Mouse (Mus musculus) ES-Bruce4 (cell line): Measurements from ENCODE around the gene Cemip2. TPM values are rescaled to one million over a fixed set of nuclear protein-coding genes. Genes with fewer than 3 reads are reported as not detected.

Experiments
- H3K27ac ChIP-seq: 2 replicates; pipeline ENCODE4 v1.5.1; 2012; ENCODE audit warnings: low read length, inconsistent platforms; ENCODE audit not compliant: insufficient read depth
- H3K27me3 ChIP-seq: 2 replicates; pipeline ENCODE4 v1.6.1; 2012; ENCODE audit warnings: mild to moderate bottlenecking, low read length, inconsistent platforms; ENCODE audit not compliant: control insufficient read depth, poor library complexity, insufficient read depth, severe bottlenecking
- H3K36me3 ChIP-seq: 2 replicates; pipeline ENCODE4 v1.6.1; 2012; ENCODE audit warnings: inconsistent platforms, mild to moderate bottlenecking, low read length, moderate library complexity; ENCODE audit not compliant: control insufficient read depth, poor library complexity, insufficient read depth, severe bottlenecking
- H3K4me1 ChIP-seq: one replicate; pipeline ENCODE4 v1.8.1; 2011; ENCODE audit warnings: low read length; ENCODE audit not compliant: control insufficient read depth, insufficient read depth
- H3K4me3 ChIP-seq: 2 replicates; pipeline ENCODE4 v1.5.1; 2011; ENCODE audit warnings: low read depth, mild to moderate bottlenecking, low read length
- H3K9ac ChIP-seq: 2 replicates; pipeline ENCODE4 v1.6.1; 2012; ENCODE audit warnings: low read depth, mild to moderate bottlenecking, inconsistent platforms; ENCODE audit not compliant: poor library complexity, severe bottlenecking
- H3K9me3 ChIP-seq: replicated peaks from 2 replicates; pipeline ENCODE4 v1.6.1; 2012; ENCODE audit warnings: mild to moderate bottlenecking, low read length, inconsistent platforms; ENCODE audit not compliant: control insufficient read depth, poor library complexity, insufficient read depth, severe bottlenecking
- CTCF ChIP-seq: IDR thresholded peaks from one replicate; pipeline ENCODE4 v1.8.1; 2011; ENCODE audit warnings: low read depth, low read length
- EP300 ChIP-seq: IDR thresholded peaks from 2 replicates; pipeline ENCODE4 v1.6.1; 2011; ENCODE audit warnings: low read depth, low read length; ENCODE audit not compliant: insufficient read depth
- POLR2A ChIP-seq: IDR thresholded peaks from one replicate; pipeline ENCODE4 v1.8.1; 2011; ENCODE audit warnings: low read length; ENCODE audit not compliant: insufficient read depth
- polyA plus RNA-seq: library from polyadenylated mRNA; stranded (reverse); fragments of >200 nt; gene quantifications from 2 replicates; pipeline ENCODE4 v1.2.4, GENCODE M21; 2011; ENCODE audit warnings: low read depth; ENCODE audit not compliant: missing spikeins, insufficient read depth, insufficient read length

The Cemip2 gene
- polyA plus RNA-seq, 1 experiment, result 43.1 TPM

DNA sequence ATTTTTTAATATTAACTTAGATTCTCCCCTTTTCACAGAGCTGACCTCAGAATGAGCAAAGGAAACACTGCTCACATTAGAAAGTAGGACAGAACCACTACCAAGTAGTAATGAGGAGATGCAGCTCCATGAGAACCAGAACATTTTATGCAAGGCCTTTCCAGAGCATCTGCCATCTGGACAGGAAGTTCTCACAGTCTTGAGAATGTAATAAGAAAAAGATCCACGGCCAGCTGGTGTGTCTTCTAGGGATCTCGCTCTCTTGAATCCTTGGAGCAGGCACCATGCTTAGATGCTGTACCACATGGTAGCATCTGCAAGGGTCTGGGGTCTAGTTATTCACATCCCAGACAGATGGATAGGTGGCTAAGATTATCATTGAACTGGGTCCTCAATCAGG is 90.3 kb downstream of the Cemip2 start:
- no peaks in the 10 kb centered on the region for H3K36me3 ChIP-seq
- no peaks in the 10 kb centered on the region for H3K9me3 ChIP-seq
- TF ChIP-seq POLR2A (no peak), EP300 (no peak), CTCF (no peak)
- no peak overlapping the region for H3K27ac ChIP-seq
- no peak overlapping the region for H3K9ac ChIP-seq
- no peaks in the 10 kb centered on the region for H3K4me1 ChIP-seq
- no peaks in the 10 kb centered on the region for H3K27me3 ChIP-seq
- no peak overlapping the region for H3K4me3 ChIP-seq

DNA sequence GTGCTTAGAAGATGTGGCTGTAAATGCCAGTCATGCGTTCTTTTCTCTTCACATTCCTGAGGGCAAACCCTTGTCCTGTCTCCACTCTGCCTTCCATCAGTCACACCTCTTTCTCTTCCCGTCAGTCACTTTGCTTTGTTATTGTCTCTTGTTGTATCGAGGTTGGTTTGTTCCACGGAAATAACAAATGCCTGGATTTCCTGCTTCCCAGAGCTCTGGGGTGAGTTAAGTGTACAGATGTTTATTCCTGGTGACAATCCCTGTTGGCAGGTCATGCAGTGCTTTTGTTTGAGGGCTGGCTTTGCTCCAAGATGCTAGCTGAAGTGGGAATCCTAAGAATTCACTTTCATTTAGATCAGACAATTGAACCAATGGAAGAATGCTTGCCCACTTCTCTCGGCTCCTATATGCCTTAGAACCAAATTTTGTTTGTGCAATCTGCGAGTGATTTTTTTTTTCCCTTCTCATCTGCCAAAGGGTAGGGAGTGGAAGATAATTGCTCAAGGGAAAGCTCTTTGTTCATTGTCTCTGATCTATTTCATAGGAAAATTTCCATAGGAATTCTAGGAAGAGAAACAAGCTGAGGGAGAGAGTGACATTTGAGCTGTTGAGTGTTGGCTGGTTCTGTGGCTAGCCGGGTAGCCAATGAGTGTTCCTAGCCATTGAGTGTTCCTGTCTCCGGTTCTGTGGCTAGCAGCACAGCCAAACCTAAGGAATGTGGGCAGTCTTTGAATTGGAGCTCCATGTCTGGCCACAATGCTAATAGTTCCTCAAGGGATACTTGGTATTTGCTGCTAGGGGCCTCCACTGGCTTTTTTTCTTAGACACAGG is 104.2 kb downstream of the Cemip2 start:
- Histone ChIP-seq H3K9me3 (no peaks in the 10 kb centered on the region), H3K27ac (peak overlapping the region; percentile 82), H3K36me3 (no peaks in the 10 kb centered on the region), H3K9ac (no peak overlapping the region), H3K4me1 (peaks cover 4% of the 10 kb centered on the region), H3K4me3 (no peak overlapping the region), H3K27me3 (no peaks in the 10 kb centered on the region)
- TF ChIP-seq EP300 (no peak), CTCF (no peak), POLR2A (no peak)

DNA sequence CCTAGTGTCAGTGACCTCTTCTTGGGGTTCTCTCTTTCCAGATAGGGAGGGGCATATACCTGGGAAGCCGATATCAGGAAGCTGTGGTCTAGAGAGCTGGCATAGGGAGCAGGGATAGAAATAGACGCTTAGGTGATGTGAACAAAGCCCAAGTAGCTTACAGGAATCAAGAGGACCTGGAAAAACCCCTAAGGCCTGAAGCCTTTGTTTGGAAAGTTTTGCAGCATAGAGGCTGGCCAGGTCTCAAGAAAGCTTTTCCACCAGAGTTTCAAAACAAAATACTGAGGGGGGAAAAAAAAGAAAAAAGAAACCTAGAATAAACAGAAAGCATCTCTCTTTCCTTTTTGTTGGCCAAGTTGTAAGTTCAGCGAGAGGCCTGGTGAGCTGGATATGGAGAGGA is 104.9 kb downstream of the Cemip2 start:
- H3K9ac ChIP-seq, result no peak overlapping the region
- no peak overlapping the region for H3K4me3 ChIP-seq
- no peak for TF ChIP-seq POLR2A
- no peak for TF ChIP-seq EP300
- no peak for TF ChIP-seq CTCF
- H3K36me3 ChIP-seq, result no peaks in the 10 kb centered on the region
- no peaks in the 10 kb centered on the region for H3K27me3 ChIP-seq
- H3K9me3 ChIP-seq, result no peaks in the 10 kb centered on the region
- peaks cover 4% of the 10 kb centered on the region for H3K4me1 ChIP-seq
- peak overlapping the region; percentile 66 for H3K27ac ChIP-seq

DNA sequence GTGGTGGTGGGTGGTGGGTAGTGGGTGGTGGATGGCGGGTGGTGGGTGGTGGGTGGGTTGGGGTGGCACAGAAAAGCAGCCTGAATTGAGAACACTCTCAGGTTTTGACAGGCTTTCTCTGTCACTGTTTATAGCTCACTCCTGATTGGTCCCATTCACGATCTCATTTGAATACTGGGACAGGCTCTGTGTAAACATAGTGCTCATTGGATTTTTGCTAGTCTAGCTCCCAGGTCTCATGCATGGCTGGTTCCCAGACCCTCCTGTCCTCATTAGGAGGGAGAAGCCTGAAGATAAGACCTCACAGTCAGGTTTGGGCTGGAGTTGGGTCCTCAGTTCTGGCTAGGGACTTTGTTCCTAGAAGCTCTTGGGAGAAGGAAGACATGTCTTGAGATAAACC is 105.8 kb downstream of the Cemip2 start:
- no peaks in the 10 kb centered on the region for H3K27me3 ChIP-seq
- no peak overlapping the region for H3K9ac ChIP-seq
- no peaks in the 10 kb centered on the region for H3K36me3 ChIP-seq
- TF ChIP-seq POLR2A (no peak), EP300 (no peak), CTCF (no peak)
- no peak overlapping the region for H3K4me3 ChIP-seq
- no peak overlapping the region for H3K27ac ChIP-seq
- peaks cover 4% of the 10 kb centered on the region for H3K4me1 ChIP-seq
- H3K9me3 ChIP-seq, result no peaks in the 10 kb centered on the region

DNA sequence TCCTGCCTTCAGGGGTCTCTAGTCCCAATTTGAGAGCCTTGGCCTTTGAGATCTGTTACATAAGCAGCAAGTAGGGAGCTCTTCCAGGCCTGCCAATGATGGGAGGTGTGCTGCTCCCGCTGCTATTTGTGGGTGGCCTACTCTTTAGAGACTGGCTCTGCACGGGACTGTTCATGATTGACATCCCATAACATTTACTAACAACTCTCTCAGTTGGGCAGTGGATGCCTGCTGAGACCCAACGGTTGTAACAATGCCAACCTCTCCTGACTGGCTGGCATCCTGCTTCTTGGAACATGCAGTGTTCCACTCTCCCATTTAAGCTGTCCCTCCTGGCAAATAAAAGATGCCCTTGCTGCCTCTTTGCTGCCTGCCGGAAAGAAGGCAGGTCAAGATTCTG is 106.2 kb downstream of the Cemip2 start:
- no peak for TF ChIP-seq POLR2A
- TF ChIP-seq EP300, result no peak
- no peak for TF ChIP-seq CTCF
- no peak overlapping the region for H3K4me3 ChIP-seq

DNA sequence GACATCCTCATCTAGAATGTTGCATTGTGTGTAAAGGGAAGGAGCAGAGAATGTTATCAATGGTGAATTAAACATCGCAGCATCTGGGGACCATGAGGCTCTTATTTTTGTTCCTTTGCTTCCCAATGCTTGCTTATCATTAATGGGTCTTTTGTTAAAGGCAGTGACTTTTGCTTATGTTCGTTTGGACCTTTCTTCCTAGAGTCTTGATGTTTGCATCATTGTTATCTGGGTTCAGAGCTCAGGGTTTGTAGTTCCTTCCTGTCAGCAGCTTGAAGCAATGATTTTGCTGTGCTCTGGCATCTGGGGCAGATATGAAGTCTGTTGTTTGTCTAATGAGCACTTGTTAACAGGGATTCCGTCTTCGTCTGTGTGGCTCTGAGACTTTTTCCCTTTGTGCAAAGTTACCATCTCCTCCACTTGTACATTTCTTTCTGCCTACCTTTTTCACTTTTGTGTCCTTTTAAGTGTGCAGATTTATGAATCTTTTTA is 108.1 kb downstream of the Cemip2 start:
- H3K27ac ChIP-seq, result no peak overlapping the region
- no peaks in the 10 kb centered on the region for H3K27me3 ChIP-seq
- H3K4me3 ChIP-seq, result no peak overlapping the region
- H3K4me1 ChIP-seq, result peaks cover 4% of the 10 kb centered on the region
- no peak overlapping the region for H3K9ac ChIP-seq
- TF ChIP-seq CTCF, result no peak
- H3K36me3 ChIP-seq, result no peaks in the 10 kb centered on the region
- H3K9me3 ChIP-seq, result no peaks in the 10 kb centered on the region

More for the DNA sequence above, 106.2 kb downstream of the Cemip2 start:
- Histone ChIP-seq H3K27ac (no peak overlapping the region), H3K9ac (no peak overlapping the region), H3K36me3 (no peaks in the 10 kb centered on the region), H3K27me3 (no peaks in the 10 kb centered on the region), H3K4me1 (peaks cover 4% of the 10 kb centered on the region), H3K9me3 (no peaks in the 10 kb centered on the region)
